Mouse (Mus musculus) neural tube, embryonic 12.5 days (tissue): ENCODE measurements around the gene Kpna6. TPM values are rescaled to one million over a fixed set of nuclear protein-coding genes. Genes with fewer than 3 reads are reported as not detected.

Source experiments
- ATAC-seq: fragments of 200-750 bp; cut with Nextera tagmentation; 2 replicates; pipeline ENCODE4 v1.8.0; 2017; ENCODE audit warnings: low read depth, mild to moderate bottlenecking, moderate TSS enrichment, moderate library complexity; ENCODE audit not compliant: low FRiP score
- H3K27ac ChIP-seq: fragments of 300-500 bp; sonication (generic); 2 replicates; pipeline ENCODE4 v1.5.1; 2016
- H3K27me3 ChIP-seq: fragments of 300-500 bp; sonication (generic); replicated peaks from 2 replicates; pipeline ENCODE4 v1.6.1; 2016; ENCODE audit warnings: mild to moderate bottlenecking
- H3K36me3 ChIP-seq: fragments of 300-500 bp; sonication (generic); 2 replicates; pipeline ENCODE4 v1.6.1; 2016; ENCODE audit warnings: mild to moderate bottlenecking
- H3K4me1 ChIP-seq: fragments of 300-500 bp; sonication (generic); 2 replicates; pipeline ENCODE4 v1.6.1; 2016
- H3K4me2 ChIP-seq: fragments of 300-500 bp; sonication (generic); replicated peaks from 2 replicates; pipeline ENCODE4 v1.6.1; 2016; ENCODE audit warnings: mild to moderate bottlenecking
- H3K4me3 ChIP-seq: fragments of 300-500 bp; sonication (generic); 2 replicates; pipeline ENCODE4 v1.5.1; 2016
- H3K9ac ChIP-seq: fragments of 300-500 bp; sonication (generic); 2 replicates; pipeline ENCODE4 v1.6.1; 2016; ENCODE audit warnings: mild to moderate bottlenecking
- H3K9me3 ChIP-seq: fragments of 300-500 bp; sonication (generic); 2 replicates; pipeline ENCODE4 v1.6.1; 2016; ENCODE audit warnings: mild to moderate bottlenecking
- WGBS: fragments of 180-500 bp; shearing (Covaris S2); methylation state at CpG from one replicate; pipeline ENCODE4 v1.1.7; 2016; 5-methylcytosine and 5-hydroxymethylcytosine counted together
- polyA plus RNA-seq: library from polyadenylated mRNA; unstranded; fragments of >200 nt; fragmentation: Nextera tagmentation; extraction: Ambion mirVana; gene quantifications from 2 replicates; pipeline ENCODE4 v1.2.1, GENCODE M21; 2016

Gene Kpna6
- polyA plus RNA-seq, 1 experiment from 2014 or later, result 16.3 TPM

GRCm38 (mm10) chr4:129684531-129684930 lies 12.0 kb upstream of the Kpna6 start:
- Histone ChIP-seq H3K4me3 (no peak overlapping the region), H3K4me1 (no peaks in the 10 kb centered on the region), H3K27ac (no peak overlapping the region), H3K36me3 (peaks cover 89% of the 10 kb centered on the region), H3K9ac (no peak overlapping the region), H3K9me3 (no peaks in the 10 kb centered on the region), H3K27me3 (no peaks in the 10 kb centered on the region), H3K4me2 (no peak overlapping the region)
- WGBS, result 90% methylated on average over 6 of the region's 6 CpGs
- ATAC-seq, result no peak

- Histone ChIP-seq H3K9me3 (no peaks in the 10 kb centered on the region), H3K27me3 (no peaks in the 10 kb centered on the region), H3K9ac (no peak overlapping the region), H3K4me2 (no peak overlapping the region), H3K4me1 (no peaks in the 10 kb centered on the region), H3K36me3 (peaks cover 89% of the 10 kb centered on the region), H3K4me3 (no peak overlapping the region), H3K27ac (no peak overlapping the region)
- 94% methylated on average over 11 of the region's 11 CpGs for WGBS
- no peak for ATAC-seq
These were observed 11.4 kb upstream of the Kpna6 start for GRCm38 (mm10) chr4:129683901-129684493.

GRCm38 (mm10) chr4:129681837-129682236 lies 9.3 kb upstream of the Kpna6 start:
- H3K4me2 ChIP-seq, result no peak overlapping the region
- H3K27ac ChIP-seq, result no peak overlapping the region
- H3K9me3 ChIP-seq, result no peaks in the 10 kb centered on the region
- WGBS, result 95% methylated on average over 11 of the region's 11 CpGs
- no peaks in the 10 kb centered on the region for H3K27me3 ChIP-seq
- H3K4me3 ChIP-seq, result no peak overlapping the region
- peaks cover 90% of the 10 kb centered on the region for H3K36me3 ChIP-seq
- H3K4me1 ChIP-seq, result no peaks in the 10 kb centered on the region
- no peak overlapping the region for H3K9ac ChIP-seq
- ATAC-seq, result no peak

- WGBS, result 14% methylated on average over 10 of the region's 10 CpGs
- peak overlapping the region; percentile 99 for H3K4me3 ChIP-seq
- H3K4me2 ChIP-seq, result peak overlapping the region; percentile 88
- peak overlapping the region; percentile 93 for H3K9ac ChIP-seq
- H3K27ac ChIP-seq, result no peak overlapping the region
- H3K9me3 ChIP-seq, result no peaks in the 10 kb centered on the region
- peaks cover 8% of the 10 kb centered on the region for H3K4me1 ChIP-seq
- no peaks in the 10 kb centered on the region for H3K27me3 ChIP-seq
- H3K36me3 ChIP-seq, result peaks cover 25% of the 10 kb centered on the region
- no peak; the same call in 1 of the 2 replicates for ATAC-seq
These were observed 397 bp upstream of the Kpna6 start for GRCm38 (mm10) chr4:129672878-129673449.

- peak overlapping the region; percentile 99 for H3K4me3 ChIP-seq
- no peak; the same call in 1 of the 2 replicates for ATAC-seq
- no peaks in the 10 kb centered on the region for H3K9me3 ChIP-seq
- H3K4me2 ChIP-seq, result peak overlapping the region; percentile 88
- WGBS, result 9% methylated on average over 12 of the region's 12 CpGs
- peaks cover 8% of the 10 kb centered on the region for H3K4me1 ChIP-seq
- H3K27ac ChIP-seq, result no peak overlapping the region
- H3K27me3 ChIP-seq, result no peaks in the 10 kb centered on the region
- peaks cover 13% of the 10 kb centered on the region for H3K36me3 ChIP-seq
- peak overlapping the region; percentile 93 for H3K9ac ChIP-seq
These were observed 980 bp downstream of the Kpna6 start for GRCm38 (mm10) chr4:129671491-129672082.

- no peak overlapping the region for H3K27ac ChIP-seq
- no peak overlapping the region for H3K4me2 ChIP-seq
- H3K27me3 ChIP-seq, result no peaks in the 10 kb centered on the region
- H3K4me3 ChIP-seq, result no peak overlapping the region
- WGBS, result 88% methylated on average over 3 of the region's 3 CpGs
- no peak overlapping the region for H3K9ac ChIP-seq
- H3K9me3 ChIP-seq, result no peaks in the 10 kb centered on the region
- no peak for ATAC-seq
- no peaks in the 10 kb centered on the region for H3K4me1 ChIP-seq
- peaks cover 34% of the 10 kb centered on the region for H3K36me3 ChIP-seq
These were observed 10.2 kb downstream of the Kpna6 start for GRCm38 (mm10) chr4:129662255-129662813.

- Histone ChIP-seq H3K36me3 (peaks cover 40% of the 10 kb centered on the region), H3K27ac (no peak overlapping the region), H3K4me1 (no peaks in the 10 kb centered on the region), H3K27me3 (no peaks in the 10 kb centered on the region), H3K9ac (no peak overlapping the region), H3K4me2 (no peak overlapping the region), H3K9me3 (no peaks in the 10 kb centered on the region), H3K4me3 (no peak overlapping the region)
- no peak for ATAC-seq
- 94% methylated on average over 3 of the region's 3 CpGs for WGBS
These were observed 11.0 kb downstream of the Kpna6 start for GRCm38 (mm10) chr4:129661584-129661983.

- Histone ChIP-seq H3K4me2 (no peak overlapping the region), H3K4me3 (no peak overlapping the region), H3K9me3 (no peaks in the 10 kb centered on the region), H3K36me3 (peaks cover 86% of the 10 kb centered on the region), H3K9ac (no peak overlapping the region), H3K27ac (no peak overlapping the region), H3K27me3 (no peaks in the 10 kb centered on the region), H3K4me1 (no peaks in the 10 kb centered on the region)
- 95% methylated on average over 14 of the region's 14 CpGs for WGBS
- no peak for ATAC-seq
These were observed 17.8 kb downstream of the Kpna6 start for GRCm38 (mm10) chr4:129654770-129655169.

- Histone ChIP-seq H3K4me2 (no peak overlapping the region), H3K27me3 (no peaks in the 10 kb centered on the region), H3K9me3 (no peaks in the 10 kb centered on the region), H3K4me3 (no peak overlapping the region), H3K4me1 (no peaks in the 10 kb centered on the region), H3K27ac (no peak overlapping the region), H3K9ac (no peak overlapping the region), H3K36me3 (peaks cover 92% of the 10 kb centered on the region)
- ATAC-seq, result no peak
- 96% methylated on average over 8 of the region's 8 CpGs for WGBS
These were observed 22.2 kb downstream of the Kpna6 start for GRCm38 (mm10) chr4:129650359-129650758.

- ATAC-seq, result no peak
These were observed 23.9 kb downstream of the Kpna6 start for GRCm38 (mm10) chr4:129648656-129649055.

GRCm38 (mm10) chr4:129645204-129645603 lies 27.4 kb downstream of the Kpna6 start:
- Histone ChIP-seq H3K9me3 (no peaks in the 10 kb centered on the region), H3K9ac (no peak overlapping the region), H3K4me1 (peaks cover 6% of the 10 kb centered on the region; the same call in 1 of the 2 replicates), H3K27ac (no peak overlapping the region), H3K27me3 (no peaks in the 10 kb centered on the region), H3K4me3 (no peak overlapping the region), H3K4me2 (no peak overlapping the region), H3K36me3 (peaks cover 53% of the 10 kb centered on the region)
- WGBS, result 91% methylated on average over 6 of the region's 6 CpGs
- ATAC-seq, result no peak

More at GRCm38 (mm10) chr4:129648656-129649055, 23.9 kb downstream of the Kpna6 start:
- no peaks in the 10 kb centered on the region for H3K9me3 ChIP-seq
- H3K9ac ChIP-seq, result no peak overlapping the region
- H3K4me1 ChIP-seq, result no peaks in the 10 kb centered on the region
- H3K27me3 ChIP-seq, result no peaks in the 10 kb centered on the region
- no peak overlapping the region for H3K4me3 ChIP-seq
- WGBS, result 92% methylated on average over 1 of the region's 1 CpGs
- no peak overlapping the region for H3K27ac ChIP-seq
- H3K4me2 ChIP-seq, result no peak overlapping the region
- peaks cover 81% of the 10 kb centered on the region for H3K36me3 ChIP-seq

GRCm38 (mm10) chr4:129641756-129642155 lies 30.8 kb downstream of the Kpna6 start:
- Histone ChIP-seq H3K27me3 (no peaks in the 10 kb centered on the region), H3K9ac (no peak overlapping the region), H3K36me3 (peaks cover 43% of the 10 kb centered on the region), H3K27ac (no peak overlapping the region), H3K4me3 (no peak overlapping the region), H3K9me3 (no peaks in the 10 kb centered on the region), H3K4me1 (peaks cover 23% of the 10 kb centered on the region), H3K4me2 (peak overlapping the region; percentile 95; the same call in 1 of the 2 replicates)
- WGBS, result 52% methylated on average over 5 of the region's 5 CpGs
- no peak for ATAC-seq
